Mouse (Mus musculus) liver, embryonic 15.5 days (tissue): ENCODE data around the gene Rabep1. TPM values are rescaled to one million over a fixed set of nuclear protein-coding genes. Genes with fewer than 3 reads are reported as not detected.
A peak's percentile ranks its signal among the peaks of the same experiment; 100 is the strongest.

Source experiments
- ATAC-seq: fragments of 200-750 bp; cut with Nextera tagmentation; 2 replicates; pipeline ENCODE4 v1.8.0; 2017; ENCODE audit warnings: moderate number of reproducible peaks, mild to moderate bottlenecking, moderate library complexity; ENCODE audit not compliant: insufficient read depth
- H3K27ac ChIP-seq: fragments of 300-500 bp; sonication (generic); replicated peaks from 2 replicates; pipeline ENCODE4 v1.5.1; 2015; ENCODE audit warnings: mild to moderate bottlenecking, inconsistent platforms
- H3K27me3 ChIP-seq: fragments of 300-500 bp; sonication (generic); 2 replicates; pipeline ENCODE4 v1.6.1; 2015; ENCODE audit warnings: mild to moderate bottlenecking, inconsistent platforms
- H3K36me3 ChIP-seq: fragments of 300-500 bp; sonication (generic); replicated peaks from 2 replicates; pipeline ENCODE4 v1.6.1; 2015; ENCODE audit warnings: moderate library complexity, mild to moderate bottlenecking, inconsistent platforms
- H3K4me1 ChIP-seq: fragments of 300-500 bp; sonication (generic); replicated peaks from 2 replicates; pipeline ENCODE4 v1.6.1; 2015; ENCODE audit warnings: inconsistent platforms
- H3K4me2 ChIP-seq: fragments of 300-500 bp; sonication (generic); 2 replicates; pipeline ENCODE4 v1.6.1; 2015; ENCODE audit warnings: moderate library complexity, mild to moderate bottlenecking, inconsistent platforms
- H3K4me3 ChIP-seq: fragments of 300-500 bp; sonication (generic); replicated peaks from 2 replicates; pipeline ENCODE4 v1.5.1; 2015; ENCODE audit warnings: mild to moderate bottlenecking, inconsistent platforms
- H3K9ac ChIP-seq: fragments of 300-500 bp; sonication (generic); 2 replicates; pipeline ENCODE4 v1.6.1; 2015; ENCODE audit warnings: moderate library complexity, mild to moderate bottlenecking, inconsistent platforms
- H3K9me3 ChIP-seq: fragments of 300-500 bp; sonication (generic); replicated peaks from 2 replicates; pipeline ENCODE4 v1.6.1; 2016; ENCODE audit warnings: inconsistent platforms
- WGBS: fragments of 180-500 bp; shearing (Covaris S2); methylation state at CpG from one replicate; pipeline ENCODE4 v1.1.7; 2015; ENCODE audit warnings: mixed read lengths; ENCODE audit not compliant: insufficient replicate concordance; 5-methylcytosine and 5-hydroxymethylcytosine counted together
- polyA plus RNA-seq: library from polyadenylated mRNA; unstranded; fragments of >200 nt; fragmentation: Nextera tagmentation; extraction: Ambion mirVana; gene quantifications from 2 replicates; pipeline ENCODE4 v1.2.1, GENCODE M21; 2015

The Rabep1 gene
- polyA plus RNA-seq, 1 experiment from 2014 or later = 13.1 TPM

DNA sequence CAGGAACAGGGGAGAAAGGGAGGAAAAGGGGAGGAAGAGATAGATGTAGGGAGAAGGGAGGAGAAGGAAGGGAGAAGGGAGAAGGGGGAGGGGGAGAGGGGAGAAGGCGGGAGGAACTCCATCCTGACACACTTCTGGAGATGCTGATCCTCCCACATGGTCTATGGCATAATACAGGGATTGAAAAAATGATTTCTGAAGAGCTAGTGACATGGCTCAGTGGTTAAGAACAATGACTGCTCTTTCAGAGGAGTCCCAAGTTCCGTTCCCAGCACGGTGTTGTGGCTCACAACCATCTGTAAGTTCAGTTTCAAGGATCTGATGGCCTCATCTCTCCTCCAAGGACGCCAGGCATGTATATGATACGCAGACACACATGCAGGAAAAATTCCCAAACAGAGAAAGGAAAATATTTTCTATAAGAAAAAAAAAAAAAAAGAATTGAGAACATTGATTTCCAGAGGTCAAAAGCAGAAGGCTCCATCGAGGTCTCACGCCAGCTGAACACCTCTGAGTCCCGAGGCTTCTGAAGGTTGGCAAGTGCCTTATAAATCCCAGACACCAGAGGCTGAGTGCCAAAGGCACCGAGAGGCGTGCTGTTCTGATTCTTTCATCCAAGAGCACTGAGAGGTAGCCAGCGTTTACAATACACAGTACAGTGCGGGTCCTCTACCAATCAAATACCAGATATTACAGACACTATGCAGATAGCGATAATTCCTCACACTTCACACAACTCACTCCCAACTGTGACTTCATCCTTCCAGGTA, 32.9 kb upstream of the Rabep1 start:
- Histone ChIP-seq H3K9me3 (no peaks in the 10 kb centered on the region), H3K27ac (no peak overlapping the region), H3K4me3 (no peak overlapping the region), H3K4me2 (no peak overlapping the region), H3K4me1 (no peaks in the 10 kb centered on the region), H3K36me3 (no peaks in the 10 kb centered on the region), H3K27me3 (no peaks in the 10 kb centered on the region), H3K9ac (no peak overlapping the region)
- no peak for ATAC-seq
- 61% methylated on average over 13 of the region's 13 CpGs for WGBS

DNA sequence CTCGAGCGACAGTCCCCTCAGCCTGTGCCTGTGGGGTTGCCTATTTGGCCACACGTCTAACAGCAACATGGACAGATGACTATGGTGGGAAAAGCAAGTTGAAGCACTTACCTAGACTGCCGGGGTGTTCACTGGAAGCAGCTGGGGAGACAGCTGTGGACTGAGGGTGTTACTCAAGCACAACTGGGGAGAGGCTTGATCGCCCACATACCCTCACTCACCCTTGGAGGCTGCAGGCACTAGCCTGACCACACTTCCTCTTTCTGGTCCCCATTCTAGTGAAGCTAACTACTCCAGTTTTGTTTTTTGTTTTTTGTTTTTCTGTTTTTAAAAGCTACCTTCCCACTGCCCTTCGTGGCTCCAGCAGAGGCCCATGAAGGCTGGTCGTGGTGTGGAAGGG, 32.2 kb upstream of the Rabep1 start, which contains the start of gene Scimp:
Gene Scimp, minus strand, starts transcription at position 222 of the 400 bp plus-strand sequence.
- Histone ChIP-seq H3K27ac (no peak within 1 kb of the TSS), H3K4me3 (no peak within 1 kb of the TSS), H3K4me1 (no peaks in the 10 kb centered on the region), H3K36me3 (no peaks in the 10 kb centered on the region), H3K9ac (no peak within 1 kb of the TSS), H3K27me3 (no peaks in the 10 kb centered on the region), H3K9me3 (no peaks in the 10 kb centered on the region), H3K4me2 (no peak within 1 kb of the TSS)
- ATAC-seq = no peak
- 41% methylated on average over 7 of the region's 7 CpGs for WGBS

DNA sequence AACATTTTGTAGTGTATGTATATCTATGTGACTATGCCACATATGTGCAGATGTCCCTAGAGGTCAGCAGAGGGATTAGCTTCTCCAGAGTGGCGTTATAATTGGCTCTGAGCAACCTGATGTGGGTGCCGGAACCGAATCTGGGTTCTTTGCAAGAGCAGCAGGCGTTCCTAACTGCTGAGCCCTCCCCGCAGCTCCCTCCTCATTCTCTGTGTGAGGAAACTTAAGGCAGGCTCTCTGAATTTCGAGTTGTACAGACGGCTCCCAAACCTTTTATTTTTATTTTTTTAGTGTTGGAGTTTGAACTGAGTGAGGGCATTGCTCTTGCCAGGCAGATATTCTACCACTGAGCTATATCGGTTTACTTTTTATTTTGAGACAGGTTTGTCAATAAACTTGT, 29.5 kb upstream of the Rabep1 start:
- H3K27ac ChIP-seq = no peak overlapping the region
- no peak for ATAC-seq
- no peak overlapping the region for H3K4me2 ChIP-seq
- no peaks in the 10 kb centered on the region for H3K4me1 ChIP-seq
- H3K9ac ChIP-seq = no peak overlapping the region
- no peaks in the 10 kb centered on the region for H3K36me3 ChIP-seq
- no peaks in the 10 kb centered on the region for H3K27me3 ChIP-seq
- WGBS = 62% methylated on average over 8 of the region's 8 CpGs
- no peak overlapping the region for H3K4me3 ChIP-seq
- no peaks in the 10 kb centered on the region for H3K9me3 ChIP-seq

DNA sequence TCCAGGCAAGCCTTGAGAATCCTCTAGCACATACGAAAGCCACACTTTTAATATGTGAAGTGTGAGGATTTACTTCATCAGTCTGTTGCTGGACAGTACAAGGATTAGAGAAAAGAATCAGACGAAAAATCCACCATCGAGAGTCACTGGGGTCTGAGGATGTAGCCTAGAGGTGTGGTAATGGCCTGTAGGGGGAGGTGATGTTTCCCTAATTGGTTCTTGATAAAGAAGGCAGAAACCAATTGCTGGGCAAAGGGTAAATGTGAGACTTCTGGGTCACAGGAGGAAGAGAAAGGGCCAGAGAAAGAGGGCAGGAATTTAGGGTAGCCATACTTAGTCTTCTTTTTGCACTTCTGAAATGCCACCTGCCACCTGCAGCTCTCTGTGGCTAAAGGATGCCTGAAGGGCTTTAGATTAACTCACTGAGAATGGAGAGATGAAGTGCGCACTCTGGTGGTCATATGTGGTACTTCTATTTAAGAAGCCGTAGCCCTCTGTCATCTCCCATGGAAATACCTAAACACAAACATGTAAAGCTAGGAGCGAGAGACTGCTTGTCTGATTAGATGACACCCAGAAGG, 29.0 kb upstream of the Rabep1 start:
- 16% methylated on average over 6 of the region's 6 CpGs for WGBS
- no peaks in the 10 kb centered on the region for H3K4me1 ChIP-seq
- H3K27me3 ChIP-seq = no peaks in the 10 kb centered on the region
- H3K4me2 ChIP-seq = no peak overlapping the region
- H3K9ac ChIP-seq = no peak overlapping the region
- no peak overlapping the region for H3K27ac ChIP-seq
- H3K36me3 ChIP-seq = no peaks in the 10 kb centered on the region
- ATAC-seq = no peak
- H3K4me3 ChIP-seq = no peak overlapping the region
- no peaks in the 10 kb centered on the region for H3K9me3 ChIP-seq

DNA sequence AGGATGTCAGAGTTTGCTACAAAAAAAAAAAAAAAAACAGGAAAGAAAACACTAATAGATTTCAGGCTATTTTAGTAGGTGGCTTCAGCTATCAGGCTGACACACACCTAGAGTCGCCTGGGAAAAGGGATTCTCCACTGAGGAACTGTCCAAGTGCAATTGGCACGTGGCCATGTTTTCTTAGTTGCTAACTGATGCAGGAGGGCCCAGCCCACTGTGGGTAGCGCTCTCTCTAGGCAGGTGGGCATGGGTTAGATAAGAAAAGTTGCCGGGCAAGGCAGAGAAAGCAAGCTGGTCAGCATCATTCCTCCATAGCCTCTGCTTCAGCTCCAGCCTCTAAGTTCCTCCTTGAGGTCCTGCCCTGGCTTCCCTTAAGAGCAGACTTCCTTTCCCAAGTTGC, 27.8 kb upstream of the Rabep1 start:
- no peaks in the 10 kb centered on the region for H3K36me3 ChIP-seq
- H3K4me3 ChIP-seq = no peak overlapping the region
- no peaks in the 10 kb centered on the region for H3K27me3 ChIP-seq
- WGBS = 42% methylated on average over 4 of the region's 4 CpGs
- no peak for ATAC-seq
- no peaks in the 10 kb centered on the region for H3K4me1 ChIP-seq
- no peak overlapping the region for H3K4me2 ChIP-seq
- no peak overlapping the region for H3K27ac ChIP-seq
- H3K9ac ChIP-seq = no peak overlapping the region
- H3K9me3 ChIP-seq = no peaks in the 10 kb centered on the region

DNA sequence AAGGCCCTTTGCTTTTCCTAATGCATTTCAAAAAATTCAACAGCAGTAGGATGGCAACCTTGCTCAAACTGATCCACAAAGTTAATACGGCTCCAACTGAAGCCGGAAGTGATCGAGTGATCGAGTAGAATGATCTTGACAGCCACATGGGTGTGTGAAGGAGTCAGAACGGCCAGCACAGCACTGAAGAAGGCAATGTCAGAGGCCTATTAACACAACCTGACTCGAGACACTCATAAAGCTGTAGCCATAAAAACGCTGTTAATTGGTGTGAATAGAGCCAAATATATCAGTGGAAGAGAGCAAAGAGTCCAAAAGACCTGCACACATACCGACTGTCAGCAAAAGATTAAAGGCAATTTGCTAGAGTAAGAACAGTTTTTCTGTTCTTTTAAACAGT, 24.5 kb upstream of the Rabep1 start:
- H3K9ac ChIP-seq = no peak overlapping the region
- 62% methylated on average over 8 of the region's 8 CpGs for WGBS
- H3K27ac ChIP-seq = no peak overlapping the region
- H3K36me3 ChIP-seq = no peaks in the 10 kb centered on the region
- no peak overlapping the region for H3K4me2 ChIP-seq
- H3K27me3 ChIP-seq = no peaks in the 10 kb centered on the region
- H3K4me3 ChIP-seq = no peak overlapping the region
- no peaks in the 10 kb centered on the region for H3K4me1 ChIP-seq
- H3K9me3 ChIP-seq = no peaks in the 10 kb centered on the region
- no peak for ATAC-seq

DNA sequence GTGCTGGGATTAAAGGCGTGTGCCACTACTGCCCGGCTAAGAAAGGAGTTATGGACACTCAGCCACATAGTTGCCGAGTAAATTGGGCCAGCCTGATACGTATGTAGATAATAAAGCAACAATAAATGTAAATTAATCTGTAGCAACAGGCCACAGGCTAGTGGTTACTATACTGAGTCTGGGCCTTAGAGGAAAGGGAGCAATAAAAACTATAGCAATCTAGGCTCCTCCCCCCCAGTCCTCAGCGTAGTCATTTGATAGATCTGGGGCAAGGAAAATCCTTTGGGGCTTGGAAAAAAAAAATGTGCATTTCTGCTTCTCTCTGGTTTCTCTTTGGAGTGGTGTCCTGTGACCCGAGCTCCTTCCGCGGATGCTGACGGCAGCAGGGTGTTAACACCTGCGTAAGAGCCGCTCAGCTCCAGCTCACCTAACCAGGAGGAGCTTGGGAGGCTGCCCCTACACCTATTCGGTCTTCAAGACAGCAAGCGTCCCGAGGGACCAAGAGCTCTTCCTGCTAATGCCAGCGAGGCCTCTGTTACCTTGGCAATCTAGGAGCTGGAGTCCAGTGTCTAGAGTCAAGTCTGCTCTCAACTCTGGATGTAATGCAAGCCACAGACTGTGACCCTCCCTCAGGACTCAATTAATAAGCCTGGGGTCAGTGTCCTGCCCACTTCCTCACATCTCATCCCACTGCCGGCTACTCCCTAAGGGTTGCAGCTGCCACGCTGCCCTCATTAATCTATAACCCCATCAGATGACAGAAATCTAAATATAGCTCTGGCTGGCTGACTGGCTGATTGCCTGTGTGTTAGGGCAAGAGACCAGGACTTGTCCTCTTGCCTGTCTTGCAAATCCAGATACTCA, 22.6 kb upstream of the Rabep1 start:
- Histone ChIP-seq H3K27me3 (no peaks in the 10 kb centered on the region), H3K27ac (no peak overlapping the region), H3K4me1 (no peaks in the 10 kb centered on the region), H3K4me3 (no peak overlapping the region), H3K9ac (no peak overlapping the region), H3K4me2 (peak overlapping the region; percentile 23; the same call in 1 of the 2 replicates), H3K9me3 (no peaks in the 10 kb centered on the region), H3K36me3 (no peaks in the 10 kb centered on the region)
- WGBS = 46% methylated on average over 17 of the region's 17 CpGs
- ATAC-seq = peak; percentile 42

DNA sequence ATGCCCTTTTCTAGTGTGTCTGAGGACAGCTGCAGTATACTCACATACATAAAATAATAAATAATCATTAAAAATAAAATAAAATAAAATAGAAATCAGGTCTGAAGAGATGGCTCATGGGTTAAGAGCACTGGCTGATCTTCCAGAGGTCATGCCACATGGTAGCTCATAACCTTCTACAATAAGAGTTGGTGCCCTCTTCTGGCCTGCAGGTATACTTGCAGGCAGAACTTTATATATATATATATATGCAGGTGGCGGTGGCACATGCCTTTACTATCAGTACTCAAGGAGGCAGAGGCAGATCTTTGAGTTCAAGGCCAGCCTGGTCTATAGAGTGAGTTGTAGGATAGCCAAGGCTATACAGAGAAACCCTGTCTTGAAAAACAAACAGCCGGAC, 18.4 kb upstream of the Rabep1 start:
- H3K9me3 ChIP-seq = no peaks in the 10 kb centered on the region
- no peaks in the 10 kb centered on the region for H3K27me3 ChIP-seq
- no peak overlapping the region for H3K9ac ChIP-seq
- 58% methylated on average over 2 of the region's 2 CpGs for WGBS
- H3K4me3 ChIP-seq = no peak overlapping the region
- H3K36me3 ChIP-seq = no peaks in the 10 kb centered on the region
- H3K4me1 ChIP-seq = no peaks in the 10 kb centered on the region
- ATAC-seq = no peak
- no peak overlapping the region for H3K4me2 ChIP-seq
- H3K27ac ChIP-seq = no peak overlapping the region

DNA sequence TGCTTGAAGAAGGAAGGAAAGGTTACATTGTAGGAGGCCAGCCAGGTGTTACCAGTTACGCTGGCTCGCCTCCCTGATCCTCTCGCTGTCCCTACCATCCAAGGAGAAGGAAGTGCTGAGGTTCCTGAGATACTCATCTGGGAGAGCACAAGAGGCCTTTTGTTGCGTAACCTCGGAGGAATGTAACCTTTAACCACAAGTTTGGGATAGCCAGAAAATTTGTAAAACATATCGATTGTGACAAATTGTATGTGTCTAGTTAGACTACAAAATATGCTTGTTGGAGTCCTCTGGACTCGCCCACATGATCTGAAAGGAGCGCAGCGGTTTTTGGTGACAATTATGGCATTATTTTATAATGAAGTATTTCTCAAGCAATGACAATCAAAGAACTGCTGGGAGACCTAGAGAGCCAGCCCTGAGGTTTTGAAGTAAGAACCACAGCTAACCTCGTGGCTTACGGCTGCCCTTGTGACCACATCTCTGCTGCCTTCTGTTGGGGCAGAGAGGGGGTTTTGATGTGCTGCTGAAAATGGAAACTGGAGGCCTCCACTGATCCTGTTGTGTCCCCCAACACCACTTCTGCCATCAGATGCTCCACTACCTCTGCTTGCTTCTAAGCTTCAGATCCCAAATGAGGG, 15.5 kb upstream of the Rabep1 start:
- Histone ChIP-seq H3K4me1 (no peaks in the 10 kb centered on the region), H3K9me3 (no peaks in the 10 kb centered on the region), H3K36me3 (no peaks in the 10 kb centered on the region), H3K27ac (no peak overlapping the region), H3K4me2 (no peak overlapping the region), H3K4me3 (no peak overlapping the region), H3K27me3 (no peaks in the 10 kb centered on the region), H3K9ac (no peak overlapping the region)
- no peak for ATAC-seq
- WGBS = 57% methylated on average over 11 of the region's 11 CpGs

DNA sequence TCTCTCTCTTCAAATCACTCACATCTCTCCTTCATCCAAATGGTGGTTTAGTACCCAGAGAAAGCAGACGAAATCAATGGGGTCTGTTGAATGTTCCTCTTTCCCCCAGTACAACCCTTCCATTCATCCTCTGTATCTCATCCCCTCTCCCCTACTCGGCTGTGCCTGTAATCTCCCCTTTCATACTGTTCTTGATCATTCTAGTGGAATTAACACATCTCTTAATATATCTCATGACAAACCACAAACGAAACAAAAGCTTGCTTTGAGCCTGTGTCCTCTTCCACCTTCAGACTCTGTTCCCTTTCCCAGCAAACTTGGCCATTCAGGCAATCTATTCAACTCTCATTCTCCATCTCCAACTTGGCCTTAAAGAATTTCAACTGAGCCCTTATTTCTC, 13.4 kb upstream of the Rabep1 start:
- Histone ChIP-seq H3K9me3 (no peaks in the 10 kb centered on the region), H3K27me3 (no peaks in the 10 kb centered on the region), H3K4me2 (no peak overlapping the region), H3K9ac (no peak overlapping the region), H3K27ac (no peak overlapping the region), H3K36me3 (no peaks in the 10 kb centered on the region), H3K4me3 (no peak overlapping the region), H3K4me1 (0 out of 2 replicates have a peak, but pooled peaks cover 7% of the 10 kb centered on the region)
- 39% methylated on average over 3 of the region's 3 CpGs for WGBS
- no peak for ATAC-seq

DNA sequence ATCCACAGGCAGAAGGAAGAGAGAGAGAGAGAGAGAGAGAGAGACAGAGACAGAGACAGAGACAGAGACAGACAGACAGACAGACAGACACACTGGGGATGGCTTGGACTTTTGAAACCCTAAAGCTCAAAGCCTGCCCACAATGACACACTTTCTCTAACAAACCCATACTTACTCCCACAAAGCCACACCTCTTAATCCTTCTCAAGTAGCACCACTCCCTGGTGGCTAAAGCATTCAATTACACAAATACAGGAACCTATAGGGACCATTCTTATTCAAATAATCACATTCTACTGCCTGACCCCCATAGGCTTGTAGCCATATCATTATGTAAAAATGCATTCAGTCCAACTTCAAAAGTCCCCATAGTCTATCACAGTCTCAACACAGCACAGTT, 11.2 kb upstream of the Rabep1 start:
- H3K4me1 ChIP-seq = 0 out of 2 replicates have a peak, but pooled peaks cover 7% of the 10 kb centered on the region
- ATAC-seq = no peak
- no peaks in the 10 kb centered on the region for H3K36me3 ChIP-seq
- no peak overlapping the region for H3K9ac ChIP-seq
- H3K4me2 ChIP-seq = no peak overlapping the region
- no peaks in the 10 kb centered on the region for H3K9me3 ChIP-seq
- no peaks in the 10 kb centered on the region for H3K27me3 ChIP-seq
- no peak overlapping the region for H3K4me3 ChIP-seq
- H3K27ac ChIP-seq = no peak overlapping the region
